Mouse (Mus musculus) C2C12 (cell line): ENCODE measurements around the gene Exph5. TPM values are rescaled to one million over a fixed set of nuclear protein-coding genes. Genes with fewer than 3 reads are reported as not detected.

Experiments
- H3K27me3 ChIP-seq: one replicate; pipeline ENCODE4 v1.6.1; 2011; ENCODE audit not compliant: control insufficient read depth, insufficient read depth, insufficient read length
- H3K36me3 ChIP-seq: one replicate; pipeline ENCODE4 v1.6.1; 2011; ENCODE audit not compliant: control insufficient read depth, insufficient read depth
- H3K4me3 ChIP-seq: one replicate; pipeline ENCODE4 v1.5.1; 2011; ENCODE audit warnings: mild to moderate bottlenecking, control low read depth; ENCODE audit not compliant: poor library complexity, insufficient read depth, severe bottlenecking
- H3K79me2 ChIP-seq: one replicate; pipeline ENCODE4 v1.6.1; 2011; ENCODE audit not compliant: control insufficient read depth, insufficient read depth
- H3K79me3 ChIP-seq: one replicate; pipeline ENCODE4 v1.6.1; 2011; ENCODE audit warnings: low read depth, control low read depth
- H3ac ChIP-seq: one replicate; pipeline ENCODE3; 2011; ENCODE audit warnings: low read depth; ENCODE audit not compliant: control insufficient read depth, insufficient read length
- CEBPB ChIP-seq: IDR thresholded peaks from one replicate; pipeline ENCODE4 v1.6.1; 2011; ENCODE audit warnings: low read depth, mild to moderate bottlenecking, control low read depth, moderate library complexity
- CTCF ChIP-seq: IDR thresholded peaks from one replicate; pipeline ENCODE4 v1.5.1; 2011; ENCODE audit not compliant: control insufficient read depth, insufficient read depth, insufficient read length
- FOSL1 ChIP-seq: IDR thresholded peaks from one replicate; pipeline ENCODE4 v1.8.0; 2011; ENCODE audit warnings: mild to moderate bottlenecking, low read length; ENCODE audit not compliant: poor library complexity, insufficient read depth, severe bottlenecking
- MAX ChIP-seq: IDR thresholded peaks from one replicate; pipeline ENCODE4 v1.6.1; 2011; ENCODE audit warnings: mild to moderate bottlenecking, control low read depth
- MYOD1 ChIP-seq: IDR thresholded peaks from one replicate; pipeline ENCODE4 v1.6.1; 2011; ENCODE audit warnings: low read depth; ENCODE audit not compliant: control insufficient read depth, insufficient read length
- MYOG ChIP-seq: IDR thresholded peaks from one replicate; pipeline ENCODE4 v1.6.1; 2011; ENCODE audit not compliant: control insufficient read depth, insufficient read length; ENCODE audit errors: extremely low read depth
- USF1 ChIP-seq: IDR thresholded peaks from one replicate; pipeline ENCODE4 v1.6.1; 2011; ENCODE audit warnings: low read depth, mild to moderate bottlenecking, control low read depth, moderate library complexity
- polyA plus RNA-seq: library from polyadenylated mRNA; unstranded; fragments of >200 nt; fragmentation: generic; extraction: Trizol; gene quantifications from one replicate; pipeline ENCODE4 v1.2.1, GENCODE M21; 2012; ENCODE audit warnings: missing spikeins

The Exph5 gene
- polyA plus RNA-seq, 1 experiment, result not detected

DNA sequence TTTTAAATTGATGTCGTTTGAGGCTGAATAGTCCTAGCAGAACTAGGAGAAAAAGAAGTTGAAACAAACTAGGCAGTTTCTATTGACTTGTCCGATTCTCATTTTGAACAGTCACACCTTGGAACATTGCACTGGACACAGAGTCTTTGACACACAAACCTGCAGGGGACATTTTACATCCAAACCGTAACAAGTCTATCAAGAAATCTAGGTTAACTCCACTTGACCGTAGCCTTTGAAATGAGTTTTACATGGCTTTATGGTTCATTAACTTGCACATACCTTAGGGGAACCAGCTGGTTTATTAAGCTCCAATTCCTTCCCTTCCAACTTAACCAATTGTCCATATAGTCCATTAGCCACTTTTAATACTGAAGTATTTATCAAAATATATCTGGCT lies 99.2 kb downstream of the Exph5 start:
- H3K79me2 ChIP-seq, result no peaks in the 10 kb centered on the region
- no peak for TF ChIP-seq USF1
- no peak overlapping the region for H3ac ChIP-seq
- H3K36me3 ChIP-seq, result peaks cover 7% of the 10 kb centered on the region
- H3K27me3 ChIP-seq, result no peaks in the 10 kb centered on the region
- no peak overlapping the region for H3K4me3 ChIP-seq
- H3K79me3 ChIP-seq, result no peaks in the 10 kb centered on the region

- Histone ChIP-seq H3K79me3 (no peaks in the 10 kb centered on the region), H3K4me3 (no peak overlapping the region), H3K79me2 (no peaks in the 10 kb centered on the region), H3K36me3 (peaks cover 7% of the 10 kb centered on the region), H3ac (no peak overlapping the region), H3K27me3 (no peaks in the 10 kb centered on the region)
- no peak for TF ChIP-seq MYOG
Measured at GRCm38 (mm10) chr9:53401146-53401545, 99.7 kb downstream of the Exph5 start.

- Histone ChIP-seq H3K79me2 (no peaks in the 10 kb centered on the region), H3K4me3 (no peak within 1 kb of the TSS), H3K36me3 (peaks cover 7% of the 10 kb centered on the region), H3K79me3 (no peaks in the 10 kb centered on the region), H3K27me3 (no peaks in the 10 kb centered on the region), H3ac (no peak within 1 kb of the TSS)
- TF ChIP-seq MAX, result no peak
- TF ChIP-seq CTCF, result no peak
- no peak for TF ChIP-seq CEBPB
- TF ChIP-seq USF1, result no peak
- no peak for TF ChIP-seq MYOG
- no peak for TF ChIP-seq FOSL1
Measured at GRCm38 (mm10) chr9:53402291-53402711, 100.8 kb downstream of the Exph5 start, which contains the start of gene 4930550C14Rik. 4930550C14Rik (plus strand) TSS chr9:53402325.

- H3K79me3 ChIP-seq, result no peaks in the 10 kb centered on the region
Measured at GRCm38 (mm10) chr9:53402991-53403390, 101.5 kb downstream of the Exph5 start.

DNA sequence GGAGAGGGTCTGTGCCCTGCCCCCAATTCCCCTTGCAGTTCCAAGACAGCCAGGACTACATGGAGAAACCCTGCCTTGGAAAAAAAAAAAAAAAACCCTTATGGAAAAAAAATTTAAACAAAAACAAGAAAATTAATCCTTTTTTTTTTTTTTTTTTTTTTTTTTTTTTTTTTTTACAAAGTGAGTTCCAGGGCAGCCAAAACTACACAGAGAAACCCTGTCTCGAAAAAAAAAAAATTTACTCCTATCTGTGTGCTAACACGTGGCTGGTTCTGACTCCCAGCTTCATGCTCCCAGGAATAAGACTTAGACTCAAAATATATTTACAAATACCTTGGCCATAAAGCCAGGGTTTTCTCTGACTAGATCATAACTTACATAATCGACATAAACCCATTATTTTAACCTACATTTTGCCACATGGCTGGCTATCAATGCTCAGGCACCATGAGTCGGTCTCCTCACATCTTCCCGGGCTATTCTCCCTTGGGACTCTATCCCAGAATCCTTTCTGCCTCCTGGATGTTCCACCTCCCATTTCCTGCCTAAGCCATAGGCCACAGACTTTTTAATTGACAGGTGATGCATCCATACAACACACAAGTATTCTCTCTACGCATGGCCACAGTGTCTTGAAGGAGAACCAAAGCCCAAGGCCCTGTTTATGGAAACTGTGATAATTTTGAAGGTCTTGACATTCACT lies 102.7 kb downstream of the Exph5 start:
- Histone ChIP-seq H3K79me2 (no peaks in the 10 kb centered on the region), H3K4me3 (no peak overlapping the region), H3K79me3 (no peaks in the 10 kb centered on the region), H3K27me3 (no peaks in the 10 kb centered on the region), H3K36me3 (no peaks in the 10 kb centered on the region), H3ac (no peak overlapping the region)
- TF ChIP-seq USF1 (no peak), FOSL1 (no peak), CEBPB (no peak), MAX (no peak), CTCF (no peak), MYOG (no peak), MYOD1 (no peak)

More at GRCm38 (mm10) chr9:53402991-53403390, 101.5 kb downstream of the Exph5 start:
- Histone ChIP-seq H3K79me2 (no peaks in the 10 kb centered on the region), H3ac (no peak overlapping the region), H3K27me3 (no peaks in the 10 kb centered on the region), H3K36me3 (peaks cover under 1% of the 10 kb centered on the region), H3K4me3 (no peak overlapping the region)
- TF ChIP-seq FOSL1, result no peak
- TF ChIP-seq MAX, result no peak
- no peak for TF ChIP-seq CTCF
- TF ChIP-seq USF1, result no peak
- no peak for TF ChIP-seq MYOD1
- TF ChIP-seq MYOG, result no peak
- TF ChIP-seq CEBPB, result no peak
